Mouse (Mus musculus) CH12.LX (cell line): Measurements from ENCODE around the gene C1ra.
"Not testable (repeated sequence)": the region's sequence is repeated elsewhere in the genome, so short reads cannot be mapped to it uniquely, and the experiment has no call there.

Source experiments
- BHLHE40 ChIP-seq: IDR thresholded peaks from 2 replicates; pipeline ENCODE4 v1.6.1; 2011; ENCODE audit warnings: mild to moderate bottlenecking, low read depth, low read length, improper control_type of control experiment
- CHD2 ChIP-seq: IDR thresholded peaks from 2 replicates; pipeline ENCODE4 v1.6.1; 2011; ENCODE audit warnings: low read length, improper control_type of control experiment
- CTCF ChIP-seq, 2 experiments: IDR thresholded peaks in 1 of 2; conservative IDR thresholded peaks in 1 of 2; 2 replicates each; pipeline ENCODE4 v1.5.1; 2011 to 2012; ENCODE audit warnings: low read depth in 2 of 2, low read length in 2 of 2, improper control_type of control experiment in 1 of 2, inconsistent platforms in 1 of 2, mild to moderate bottlenecking in 1 of 2, moderate library complexity in 1 of 2
- GABPA ChIP-seq: IDR thresholded peaks from 2 replicates; pipeline ENCODE4 v1.6.1; 2012; ENCODE audit warnings: low read depth, low read length, improper control_type of control experiment, inconsistent platforms; ENCODE audit not compliant: insufficient replicate concordance
- MYC ChIP-seq: IDR thresholded peaks from 2 replicates; pipeline ENCODE4 v1.6.1; 2011; ENCODE audit warnings: low read depth, mild to moderate bottlenecking, improper control_type of control experiment, low read length
- NELFE ChIP-seq: IDR thresholded peaks from 2 replicates; pipeline ENCODE4 v1.6.1; 2011; ENCODE audit warnings: low read depth, low read length, improper control_type of control experiment
- NRF1 ChIP-seq: IDR thresholded peaks from 2 replicates; pipeline ENCODE4 v1.6.1; 2014; ENCODE audit warnings: low read depth, mild to moderate bottlenecking, inconsistent platforms, low read length, improper control_type of control experiment, moderate library complexity
- SIN3A ChIP-seq: IDR thresholded peaks from 2 replicates; pipeline ENCODE4 v1.6.1; 2012; ENCODE audit warnings: low read length, improper control_type of control experiment, inconsistent platforms
- SMC3 ChIP-seq: IDR thresholded peaks from 2 replicates; pipeline ENCODE4 v1.6.1; 2011; ENCODE audit warnings: low read depth, low read length, improper control_type of control experiment
- TCF12 ChIP-seq: IDR thresholded peaks from 2 replicates; pipeline ENCODE4 v1.6.1; 2014; ENCODE audit warnings: low read depth, mild to moderate bottlenecking, inconsistent platforms, low read length, improper control_type of control experiment
- ZMIZ1 ChIP-seq: IDR thresholded peaks from 2 replicates; pipeline ENCODE4 v1.6.1; 2012; ENCODE audit warnings: low read depth, mild to moderate bottlenecking, inconsistent platforms, low read length, improper control_type of control experiment

DNA sequence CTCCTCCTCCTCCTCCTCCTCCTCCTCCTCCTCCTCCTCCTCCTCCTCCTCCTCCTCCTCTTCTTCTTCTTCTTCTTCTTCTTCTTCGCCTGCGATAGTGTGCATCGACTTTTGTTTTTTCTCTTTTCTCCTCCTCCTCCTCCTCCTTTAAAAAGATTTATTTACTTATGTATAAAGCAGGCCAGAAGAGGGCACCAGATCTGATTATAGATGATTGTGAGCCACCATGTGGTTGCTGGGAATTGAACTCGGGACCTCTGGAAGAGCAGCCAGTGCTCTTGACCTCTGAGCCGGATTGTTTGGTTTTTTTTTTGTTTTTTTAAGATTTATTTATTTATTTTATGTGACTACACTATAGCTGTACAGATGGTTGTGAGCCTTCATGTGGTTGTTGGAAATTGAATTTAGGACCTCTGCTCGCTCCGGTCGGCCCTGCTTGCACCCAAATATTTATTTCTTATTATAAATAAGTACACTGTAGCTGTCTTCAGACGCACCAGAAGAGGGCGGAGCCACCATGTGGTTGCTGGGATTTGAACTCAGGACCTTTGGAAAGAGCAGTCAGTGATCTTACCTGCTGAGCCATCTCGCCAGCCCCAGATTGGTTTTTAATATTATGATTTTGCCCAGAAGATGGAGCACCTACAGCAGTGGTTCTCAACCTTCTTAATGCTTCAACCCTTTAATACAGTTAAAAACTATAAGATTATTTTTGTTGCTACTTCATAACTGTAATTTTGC lies 36.7 kb upstream of the C1ra start:
- not testable (repeated sequence) for TF ChIP-seq TCF12, SMC3, NRF1, BHLHE40, NELFE, ZMIZ1, GABPA, SIN3A, CHD2
- 0 out of 2 replicates have a peak, but pooled peaks have one; percentile 50 for TF ChIP-seq MYC
- peak in 1 of 2 experiments; percentile 44; a peak in 2 of 4 replicates for TF ChIP-seq CTCF (conservative IDR thresholded peaks at IDR 0.05 in 1 of 2, IDR thresholded peaks at IDR 0.05 in 1 of 2; ENCODE audit: low read depth in 2 of 2, low read length in 2 of 2)
